Mouse (Mus musculus) megakaryocyte, adult 5-6 weeks (primary cell): ENCODE measurements around the gene Brpf1. TPM values are rescaled to one million over a fixed set of nuclear protein-coding genes. Genes with fewer than 3 reads are reported as not detected.

Experiments used
- ATAC-seq: 2 replicates; pipeline ENCODE4 v1.8.0; 2016; ENCODE audit warnings: mild to moderate bottlenecking, inconsistent platforms; ENCODE audit not compliant: poor library complexity, severe bottlenecking
- total RNA-seq, 2 experiments: library from RNA; stranded (forward) in 1 of 2; stranded (reverse) in 1 of 2; fragments of 153-499, 151-499 nt in 1 of 2; fragments of 221-1000, 200-1000 nt in 1 of 2; gene quantifications; 2 replicates each; pipeline versions ENCODE4 v1.2.3 to v1.2.4; 2015 to 2017

The Brpf1 gene
- total RNA-seq (2015) (47.0 and 47.6 TPM in 2 replicates), total RNA-seq (2017) (54.7 and 64.4 TPM in 2 replicates)

- ATAC-seq, result peak; percentile 36
Observed at GRCm38 (mm10) chr6:113306986-113307349, at the start of gene Brpf1. Brpf1 (plus strand) TSS chr6:113307137.

- no peak; the same call in 1 of the 2 replicates for ATAC-seq
Observed at GRCm38 (mm10) chr6:113261174-113261858, 45.6 kb upstream of the Brpf1 start.

GRCm38 (mm10) chr6:113263531-113263930 lies 43.4 kb upstream of the Brpf1 start:
- ATAC-seq, result no peak

- no peak for ATAC-seq
Observed at GRCm38 (mm10) chr6:113264429-113264828, 42.5 kb upstream of the Brpf1 start.

- no peak for ATAC-seq
Observed at GRCm38 (mm10) chr6:113266996-113267655, 39.8 kb upstream of the Brpf1 start.

- no peak for ATAC-seq
Observed at GRCm38 (mm10) chr6:113267988-113268387, 38.9 kb upstream of the Brpf1 start.

- ATAC-seq, result no peak
Observed at GRCm38 (mm10) chr6:113272365-113272764, 34.6 kb upstream of the Brpf1 start.

- ATAC-seq, result no peak
Observed at GRCm38 (mm10) chr6:113276846-113277245, 30.1 kb upstream of the Brpf1 start.

- no peak for ATAC-seq
Observed at GRCm38 (mm10) chr6:113281676-113282075, 25.3 kb upstream of the Brpf1 start.

GRCm38 (mm10) chr6:113282101-113282802 lies 24.7 kb upstream of the Brpf1 start, which contains the start of gene Cpne9:
Cpne9 (plus strand) TSS chr6:113282307.
- ATAC-seq, result no peak

GRCm38 (mm10) chr6:113282969-113283368 lies 24.0 kb upstream of the Brpf1 start:
- ATAC-seq, result no peak

- ATAC-seq, result no peak
Observed at GRCm38 (mm10) chr6:113283500-113283899, 23.4 kb upstream of the Brpf1 start.

- ATAC-seq, result peak; percentile 82
Observed at GRCm38 (mm10) chr6:113284931-113285330, 22.0 kb upstream of the Brpf1 start.

- ATAC-seq, result no peak
Observed at GRCm38 (mm10) chr6:113286316-113286715, 20.6 kb upstream of the Brpf1 start.

GRCm38 (mm10) chr6:113287236-113287635 lies 19.7 kb upstream of the Brpf1 start:
- ATAC-seq, result no peak

GRCm38 (mm10) chr6:113289346-113289745 lies 17.6 kb upstream of the Brpf1 start:
- ATAC-seq, result no peak

GRCm38 (mm10) chr6:113290346-113290745 lies 16.6 kb upstream of the Brpf1 start:
- no peak for ATAC-seq

- ATAC-seq, result no peak
Observed at GRCm38 (mm10) chr6:113292938-113293337, 14.0 kb upstream of the Brpf1 start.

- no peak for ATAC-seq
Observed at GRCm38 (mm10) chr6:113296046-113296445, 10.9 kb upstream of the Brpf1 start.

GRCm38 (mm10) chr6:113296639-113297038 lies 10.3 kb upstream of the Brpf1 start:
- ATAC-seq, result no peak

- ATAC-seq, result no peak
Observed at GRCm38 (mm10) chr6:113301350-113301749, 5.6 kb upstream of the Brpf1 start.

GRCm38 (mm10) chr6:113302258-113302657 lies 4.7 kb upstream of the Brpf1 start:
- ATAC-seq, result peak; percentile 24
